Mouse (Mus musculus): ENCODE measurements around the gene Sh3gl2.

GRCm38 (mm10) chr4:85374801-85375200, 169.9 kb downstream of the Sh3gl2 start:
- TF ChIP-seq CTCF (IDR thresholded peaks at IDR 0.05; ENCODE audit: borderline replicate concordance, insufficient read depth, low read length) (no peak), POLR2A (IDR thresholded peaks at IDR 0.05; ENCODE audit: low read depth, low read length) (no peak)
